Mouse (Mus musculus): ENCODE results near the gene Cyb5d1. TPM values are rescaled to one million over a fixed set of nuclear protein-coding genes. Genes with fewer than 3 reads are reported as not detected.
A peak's percentile ranks its signal among the peaks of the same experiment; 100 is the strongest.

Cyb5d1 gene
- polyA plus RNA-seq, 1 experiment from 2014 or later, result 23.9 TPM

DNA sequence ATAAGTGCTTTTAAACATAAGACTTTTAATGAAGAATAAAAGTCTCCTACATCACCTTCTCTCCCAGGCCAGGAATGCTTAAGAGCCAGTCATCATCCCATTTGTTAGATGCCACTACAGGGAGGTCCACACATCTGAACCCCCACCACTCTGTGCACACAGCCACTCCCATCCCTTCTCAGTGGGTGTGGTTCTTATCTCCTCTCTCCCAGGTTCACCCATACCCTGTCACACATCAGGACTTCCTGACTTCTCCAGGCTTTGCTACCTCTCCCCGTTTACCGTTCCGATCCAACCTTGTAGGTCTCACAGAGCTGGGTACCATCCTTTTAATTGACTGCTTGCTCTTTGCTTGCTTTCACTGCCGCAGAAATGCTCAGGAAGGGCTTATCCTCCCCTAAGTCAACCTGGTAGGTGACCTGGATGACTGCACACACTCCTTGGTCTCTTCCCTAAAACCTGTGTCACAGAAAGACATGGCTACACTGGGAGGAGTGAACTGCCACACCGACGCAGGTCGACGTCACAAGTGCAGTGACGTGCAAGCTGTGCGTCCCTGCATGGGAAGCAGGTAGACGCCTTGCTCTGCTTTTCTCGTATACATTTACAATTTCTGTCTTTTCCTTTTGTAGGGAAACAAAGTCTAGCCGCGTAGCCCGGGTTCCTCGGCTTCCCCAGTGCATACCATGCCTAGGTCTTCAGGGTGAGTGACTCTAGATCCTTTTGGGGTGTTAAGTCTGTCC is 22.0 kb downstream of the Cyb5d1 start:
- Histone ChIP-seq H3K27me3 (ENCODE audit: control insufficient read depth, insufficient read depth, low read length) (no peaks in the 10 kb centered on the region), H3K4me1 (replicated peaks; ENCODE audit: control insufficient read depth, insufficient read depth, low read length) (peaks cover 20% of the 10 kb centered on the region), H3K27ac (no peak overlapping the region), H3K4me2 (replicated peaks) (no peak overlapping the region), H3K9ac (no peak overlapping the region), H3K9me3 (ENCODE audit: control insufficient read depth, low read length) (no peaks in the 10 kb centered on the region), H3K36me3 (replicated peaks; ENCODE audit: control insufficient read depth, insufficient read depth) (peaks cover 4% of the 10 kb centered on the region; the same call in 1 of the 2 replicates), H3K4me3 (replicated peaks; ENCODE audit: low read length) (no peak overlapping the region)
- DNase-seq (ENCODE audit: low spot score) (no peak), ATAC-seq (ENCODE audit: low FRiP score) (no peak)
- WGBS, result 92% methylated on average over 16 of the region's 16 CpGs

- peaks cover 24% of the 10 kb centered on the region for H3K4me1 ChIP-seq (replicated peaks; ENCODE audit: control insufficient read depth, insufficient read depth, low read length)
- H3K27ac ChIP-seq, result peak overlapping the region; percentile 81; the same call in 1 of the 2 replicates
- H3K9me3 ChIP-seq (ENCODE audit: control insufficient read depth, low read length), result no peaks in the 10 kb centered on the region
- 65% methylated on average over 3 of the region's 3 CpGs for WGBS
- H3K4me3 ChIP-seq (replicated peaks; ENCODE audit: low read length), result no peak overlapping the region
- H3K4me2 ChIP-seq (replicated peaks), result 0 out of 2 replicates have a peak overlapping the region, but pooled peaks have one; percentile 31
- ATAC-seq (ENCODE audit: low FRiP score), result no peak
- no peak for DNase-seq (ENCODE audit: low spot score)
- H3K27me3 ChIP-seq (ENCODE audit: control insufficient read depth, insufficient read depth, low read length), result no peaks in the 10 kb centered on the region
- no peak overlapping the region for H3K9ac ChIP-seq
- peaks cover 4% of the 10 kb centered on the region; the same call in 1 of the 2 replicates for H3K36me3 ChIP-seq (replicated peaks; ENCODE audit: control insufficient read depth, insufficient read depth)
These were observed 22.7 kb downstream of the Cyb5d1 start for GRCm38 (mm10) chr11:69372780-69373170.

DNA sequence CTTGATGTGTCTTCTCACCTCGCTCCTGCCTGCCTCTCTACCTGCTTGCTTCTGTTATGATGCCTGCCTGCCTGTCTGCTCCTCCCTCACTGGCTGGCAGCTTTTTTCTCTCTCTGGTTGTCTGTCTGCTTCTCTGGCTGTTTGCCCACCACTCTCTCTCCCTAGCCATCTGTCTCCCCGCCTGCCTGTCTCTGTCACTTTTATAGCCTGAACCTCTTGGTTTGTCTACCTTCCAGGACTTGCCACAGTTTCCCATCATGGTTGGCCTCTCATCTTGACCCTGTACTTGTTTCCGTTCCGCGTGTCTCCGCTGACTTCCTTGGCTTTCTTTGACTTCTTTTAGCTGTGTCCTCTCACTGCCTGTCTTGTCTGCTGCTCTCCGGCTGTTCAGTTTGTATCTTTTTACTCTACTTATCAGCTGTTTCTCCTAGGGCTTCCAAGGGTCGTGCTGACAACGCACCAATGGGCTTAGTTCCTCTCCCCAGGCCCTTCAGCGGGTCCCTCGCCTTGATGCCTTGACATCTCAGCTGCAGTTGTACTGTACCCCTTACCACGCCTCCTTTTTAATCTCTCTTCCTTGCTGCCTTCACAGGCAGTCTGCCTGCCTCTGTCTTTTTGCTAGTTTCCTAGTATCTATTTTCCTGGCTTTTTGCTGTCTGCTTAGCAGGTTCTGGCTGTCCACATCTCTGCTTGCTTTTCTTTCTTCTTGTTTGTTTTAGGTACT is 23.2 kb downstream of the Cyb5d1 start:
- H3K4me1 ChIP-seq (replicated peaks; ENCODE audit: control insufficient read depth, insufficient read depth, low read length), result peaks cover 25% of the 10 kb centered on the region
- peaks cover 2% of the 10 kb centered on the region; the same call in 1 of the 2 replicates for H3K36me3 ChIP-seq (replicated peaks; ENCODE audit: control insufficient read depth, insufficient read depth)
- no peak for ATAC-seq (ENCODE audit: low FRiP score)
- H3K27me3 ChIP-seq (ENCODE audit: control insufficient read depth, insufficient read depth, low read length), result no peaks in the 10 kb centered on the region
- H3K9me3 ChIP-seq (ENCODE audit: control insufficient read depth, low read length), result no peaks in the 10 kb centered on the region
- H3K9ac ChIP-seq, result no peak overlapping the region
- DNase-seq (ENCODE audit: low spot score), result peak; percentile 47
- peak overlapping the region; percentile 31 for H3K4me2 ChIP-seq (replicated peaks)
- H3K27ac ChIP-seq, result peak overlapping the region; percentile 81
- no peak overlapping the region for H3K4me3 ChIP-seq (replicated peaks; ENCODE audit: low read length)
- 33% methylated on average over 12 of the region's 12 CpGs for WGBS

DNA sequence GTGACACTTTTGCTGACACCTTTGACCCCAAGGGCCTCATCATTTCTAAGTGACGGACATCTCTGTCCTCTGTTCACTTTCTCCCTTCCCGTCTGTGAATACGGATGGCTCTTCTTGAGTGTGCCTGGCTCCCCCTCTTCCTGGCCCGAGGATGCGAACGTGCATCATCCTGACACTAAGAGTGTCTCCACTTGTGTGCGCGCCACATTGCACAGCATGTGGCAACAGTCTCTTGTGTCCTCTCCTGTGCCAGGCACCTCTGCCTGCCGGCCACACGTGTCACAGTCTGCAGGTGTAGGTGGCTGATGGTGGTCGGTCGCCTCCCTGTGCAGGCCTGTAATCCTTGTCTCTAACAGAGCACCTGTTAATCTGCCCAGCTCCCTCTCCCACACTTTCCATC is 23.8 kb downstream of the Cyb5d1 start:
- no peaks in the 10 kb centered on the region for H3K9me3 ChIP-seq (ENCODE audit: control insufficient read depth, low read length)
- peaks cover 25% of the 10 kb centered on the region for H3K4me1 ChIP-seq (replicated peaks; ENCODE audit: control insufficient read depth, insufficient read depth, low read length)
- H3K9ac ChIP-seq, result peak overlapping the region; percentile 10; the same call in 1 of the 2 replicates
- no peak for DNase-seq (ENCODE audit: low spot score)
- H3K36me3 ChIP-seq (replicated peaks; ENCODE audit: control insufficient read depth, insufficient read depth), result no peaks in the 10 kb centered on the region; the same call in 1 of the 2 replicates
- H3K27me3 ChIP-seq (ENCODE audit: control insufficient read depth, insufficient read depth, low read length), result no peaks in the 10 kb centered on the region
- no peak for ATAC-seq (ENCODE audit: low FRiP score)
- peak overlapping the region; percentile 81 for H3K27ac ChIP-seq
- H3K4me2 ChIP-seq (replicated peaks), result peak overlapping the region; percentile 31
- H3K4me3 ChIP-seq (replicated peaks; ENCODE audit: low read length), result no peak overlapping the region
- 26% methylated on average over 12 of the region's 12 CpGs for WGBS

DNA sequence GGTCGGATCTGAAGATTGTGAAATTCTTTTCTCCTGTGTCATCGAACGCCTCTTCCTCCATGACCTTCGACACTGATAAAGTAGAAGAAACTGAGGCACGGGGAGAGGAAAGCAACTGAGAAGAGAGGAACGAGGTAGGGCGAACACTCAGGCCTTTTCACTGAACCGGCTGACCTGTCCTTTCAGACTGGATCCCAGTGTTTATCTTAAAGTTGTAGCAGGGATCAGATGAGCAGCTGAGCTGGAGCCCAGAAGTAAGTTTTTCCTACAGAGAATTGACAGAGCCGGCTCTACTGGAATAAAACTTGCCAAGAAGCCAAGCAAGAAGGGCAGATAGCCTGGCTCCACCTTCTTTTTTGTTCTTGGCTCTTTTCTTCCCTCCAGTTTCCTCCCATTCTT is 24.6 kb downstream of the Cyb5d1 start:
- Histone ChIP-seq H3K27me3 (ENCODE audit: control insufficient read depth, insufficient read depth, low read length) (no peaks in the 10 kb centered on the region), H3K27ac (peak overlapping the region; percentile 81), H3K4me1 (replicated peaks; ENCODE audit: control insufficient read depth, insufficient read depth, low read length) (peaks cover 30% of the 10 kb centered on the region), H3K36me3 (replicated peaks; ENCODE audit: control insufficient read depth, insufficient read depth) (no peaks in the 10 kb centered on the region; the same call in 1 of the 2 replicates), H3K9me3 (ENCODE audit: control insufficient read depth, low read length) (no peaks in the 10 kb centered on the region), H3K4me2 (replicated peaks) (peak overlapping the region; percentile 31), H3K9ac (peak overlapping the region; percentile 10), H3K4me3 (replicated peaks; ENCODE audit: low read length) (peak overlapping the region; percentile 11)
- DNase-seq (ENCODE audit: low spot score) (no peak), ATAC-seq (ENCODE audit: low FRiP score) (no peak)
- 11% methylated on average over 9 of the region's 9 CpGs for WGBS

GRCm38 (mm10) chr11:69369990-69370816 is 25.2 kb downstream of the Cyb5d1 start:
- no peak for DNase-seq (ENCODE audit: low spot score)
- peaks cover 36% of the 10 kb centered on the region for H3K4me1 ChIP-seq (replicated peaks; ENCODE audit: control insufficient read depth, insufficient read depth, low read length)
- H3K4me2 ChIP-seq (replicated peaks), result peak overlapping the region; percentile 97
- peak overlapping the region; percentile 100 for H3K4me3 ChIP-seq (replicated peaks; ENCODE audit: low read length)
- no peak for ATAC-seq (ENCODE audit: low FRiP score)
- peak overlapping the region; percentile 100 for H3K9ac ChIP-seq
- no peaks in the 10 kb centered on the region for H3K27me3 ChIP-seq (ENCODE audit: control insufficient read depth, insufficient read depth, low read length)
- no peaks in the 10 kb centered on the region; the same call in 1 of the 2 replicates for H3K36me3 ChIP-seq (replicated peaks; ENCODE audit: control insufficient read depth, insufficient read depth)
- peak overlapping the region; percentile 100 for H3K27ac ChIP-seq
- no peaks in the 10 kb centered on the region for H3K9me3 ChIP-seq (ENCODE audit: control insufficient read depth, low read length)
- WGBS, result 17% methylated on average over 2 of the region's 2 CpGs

DNA sequence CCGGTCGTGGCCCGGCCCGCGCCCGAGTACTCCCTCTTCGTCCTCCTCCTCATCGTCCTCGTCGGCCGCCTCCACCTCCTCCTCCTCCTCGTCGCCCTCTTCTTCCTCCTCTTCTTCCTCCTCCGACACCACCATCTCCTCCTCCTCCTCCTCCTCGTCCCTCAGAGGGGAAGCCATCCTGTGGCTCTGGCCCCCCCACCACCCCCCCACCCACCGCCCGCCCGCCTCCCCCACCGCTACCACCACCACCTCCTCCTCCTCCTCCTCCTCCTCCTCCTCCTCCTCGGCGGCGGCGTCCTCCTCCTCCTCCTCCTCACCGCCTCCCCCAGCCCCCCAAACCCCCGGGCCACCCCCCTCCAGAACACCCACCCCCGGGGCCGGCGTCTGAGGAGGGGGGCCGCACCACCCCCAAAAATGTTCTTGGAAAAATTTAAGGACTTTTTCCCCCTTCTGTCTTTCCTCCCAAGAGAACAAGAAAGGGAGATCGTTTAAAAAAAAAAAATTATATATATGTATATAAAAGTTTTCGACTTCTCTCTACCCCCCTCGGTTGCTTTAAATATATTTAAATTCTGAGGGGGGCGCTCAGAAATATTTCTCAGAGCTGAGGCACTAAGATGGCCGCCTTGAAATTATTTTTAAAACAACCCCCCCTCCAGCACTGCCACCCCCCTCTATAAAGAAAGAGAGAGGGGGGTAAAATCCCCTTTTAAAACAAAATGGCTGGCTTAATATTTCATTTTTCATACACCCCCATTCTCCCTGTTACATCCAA is 26.0 kb downstream of the Cyb5d1 start, which contains the start of gene Chd3:
Chd3 (minus strand) TSS at position 192 of the 775 bp plus-strand sequence.
- peaks cover 1% of the 10 kb centered on the region; the same call in 1 of the 2 replicates for H3K36me3 ChIP-seq (replicated peaks; ENCODE audit: control insufficient read depth, insufficient read depth)
- peak within 1 kb of the TSS; percentile 100 for H3K9ac ChIP-seq
- H3K9me3 ChIP-seq (ENCODE audit: control insufficient read depth, low read length), result no peaks in the 10 kb centered on the region
- no peaks in the 10 kb centered on the region for H3K27me3 ChIP-seq (ENCODE audit: control insufficient read depth, insufficient read depth, low read length)
- ATAC-seq (ENCODE audit: low FRiP score) (no peak), DNase-seq (ENCODE audit: low spot score) (no peak)
- peak within 1 kb of the TSS; percentile 100 for H3K4me3 ChIP-seq (replicated peaks; ENCODE audit: low read length)
- H3K4me2 ChIP-seq (replicated peaks), result peak within 1 kb of the TSS; percentile 97
- H3K4me1 ChIP-seq (replicated peaks; ENCODE audit: control insufficient read depth, insufficient read depth, low read length), result peaks cover 44% of the 10 kb centered on the region
- H3K27ac ChIP-seq, result peak within 1 kb of the TSS; percentile 100
- WGBS, result 1% methylated on average over 19 of the region's 34 CpGs

DNA sequence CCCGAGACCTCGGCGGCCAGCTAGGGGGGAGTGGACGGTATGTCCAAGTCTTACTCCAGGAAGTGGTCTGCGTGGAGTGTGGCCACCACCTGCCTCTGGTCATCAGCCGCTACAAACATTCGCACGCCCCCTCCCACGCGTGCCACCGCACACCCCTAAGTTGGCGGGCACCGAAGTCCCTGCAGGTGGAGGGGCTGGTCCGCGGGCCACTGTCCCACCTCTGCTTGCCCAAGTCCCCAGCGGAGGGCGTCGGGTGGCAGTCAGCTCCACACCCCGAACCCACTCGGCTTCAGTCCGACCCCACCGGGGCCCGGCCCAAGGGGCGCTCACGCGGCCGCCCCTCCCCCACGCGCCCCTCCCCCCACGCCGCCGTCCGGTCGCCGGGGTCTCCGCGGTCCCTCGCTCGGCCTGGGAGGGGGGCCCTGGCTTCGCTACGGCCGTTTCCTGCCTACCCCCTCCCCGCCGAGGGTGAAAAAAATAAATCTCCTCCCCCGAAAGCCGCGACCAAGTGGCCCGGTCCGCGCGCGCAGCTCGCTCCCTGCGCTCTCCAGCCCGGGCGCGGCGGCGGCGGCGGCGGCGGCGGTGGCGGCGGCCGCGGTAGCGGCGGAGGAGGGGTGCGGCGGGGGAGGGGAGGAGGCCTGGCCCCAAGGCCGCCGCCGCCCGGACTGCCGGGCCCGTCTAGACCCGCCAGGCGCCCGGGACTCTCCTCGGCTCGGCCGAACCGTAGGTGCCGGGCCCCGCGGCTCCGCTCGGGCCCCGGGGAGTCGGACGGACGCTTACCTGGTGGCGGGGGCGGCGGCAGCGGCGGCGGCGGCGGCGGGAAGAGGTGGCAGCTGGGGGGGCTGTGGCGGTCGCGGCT is 26.8 kb downstream of the Cyb5d1 start:
- Histone ChIP-seq H3K36me3 (replicated peaks; ENCODE audit: control insufficient read depth, insufficient read depth) (peaks cover 9% of the 10 kb centered on the region), H3K4me1 (replicated peaks; ENCODE audit: control insufficient read depth, insufficient read depth, low read length) (peaks cover 52% of the 10 kb centered on the region), H3K9ac (peak overlapping the region; percentile 100), H3K4me3 (replicated peaks; ENCODE audit: low read length) (peak overlapping the region; percentile 100), H3K4me2 (replicated peaks) (peak overlapping the region; percentile 97), H3K27me3 (ENCODE audit: control insufficient read depth, insufficient read depth, low read length) (no peaks in the 10 kb centered on the region), H3K9me3 (ENCODE audit: control insufficient read depth, low read length) (no peaks in the 10 kb centered on the region), H3K27ac (peak overlapping the region; percentile 100)
- ATAC-seq (ENCODE audit: low FRiP score) (0 out of 2 replicates have a peak, but pooled peaks have one; percentile 22), DNase-seq (ENCODE audit: low spot score) (no peak)
- under 1% methylated on average over 53 of the region's 106 CpGs for WGBS

Measured in hindbrain, embryonic 14.5 days (tissue).